Mouse (Mus musculus): ENCODE measurements around the gene Cyp19a1. TPM values are rescaled to one million over a fixed set of nuclear protein-coding genes. Genes with fewer than 3 reads are reported as not detected.

Gene Cyp19a1
- total RNA-seq, 2 experiments from 2014 or later = not detected

- no peak for DNase-seq (ENCODE audit: low spot score)
- intact Hi-C loops (cut with DNase I) = loop anchor here (5.0 kb wide), 2 partner anchors 141 to 156 kb away; no protein-coding TSS in a partner anchor
Measured at GRCm38 (mm10) chr9:54181330-54181729, 86.6 kb downstream of the Cyp19a1 start.

GRCm38 (mm10) chr9:54180216-54180615, 87.7 kb downstream of the Cyp19a1 start:
- intact Hi-C loops (cut with DNase I) = loop anchor here (5.0 kb wide), 2 partner anchors 142 to 157 kb away; no protein-coding TSS in a partner anchor
- DNase-seq (ENCODE audit: low spot score) = no peak

- intact Hi-C loops (cut with DNase I) = no loop called here
Measured at GRCm38 (mm10) chr9:54169489-54169888, 98.4 kb downstream of the Cyp19a1 start.

GRCm38 (mm10) chr9:54168425-54168824, 99.5 kb downstream of the Cyp19a1 start:
- DNase-seq (ENCODE audit: low spot score) = no peak
- intact Hi-C loops (cut with DNase I) = no loop called here

More at GRCm38 (mm10) chr9:54169489-54169888, 98.4 kb downstream of the Cyp19a1 start:
- no peak for DNase-seq (ENCODE audit: low spot score)

GRCm38 (mm10) chr9:54163117-54163516, 104.8 kb downstream of the Cyp19a1 start:
- intact Hi-C loops (cut with DNase I) = no loop called here
- no peak for DNase-seq (ENCODE audit: low spot score)

- intact Hi-C loops (cut with DNase I) = no loop called here
- no peak for DNase-seq (ENCODE audit: low spot score)
Measured at GRCm38 (mm10) chr9:54153679-54154078, 114.2 kb downstream of the Cyp19a1 start.

GRCm38 (mm10) chr9:54139191-54139590, 128.7 kb downstream of the Cyp19a1 start:
- no peak for DNase-seq (ENCODE audit: low spot score)
- intact Hi-C loops (cut with DNase I) = no loop called here

Other genes starting within 250 kb of the Cyp19a1 start
- gene Tnfaip8l3, start 199.7 kb downstream of the Cyp19a1 start, total RNA-seq (2021) = under 1 TPM; 0.18 to 0.28 TPM
- under 1 TPM; 0.06 to 0.08 TPM for gene Gldn, start 18.4 kb upstream of the Cyp19a1 start, total RNA-seq (2021)
- gene Dmxl2, start 233.5 kb upstream of the Cyp19a1 start, total RNA-seq (2021) = 10 to 100 TPM; 18.5 to 20.0 TPM